Mouse (Mus musculus) urinary bladder, postnatal 36 days (tissue): Measurements from ENCODE around the gene Tbc1d22a.
"Not testable (repeated sequence)": the region's sequence is repeated elsewhere in the genome, so short reads cannot be mapped to it uniquely, and the experiment has no call there.

Source experiments
- DNase-seq, 2 experiments: peaks; one replicate each; pipeline ENCODE4 v3.0.0; 2022; ENCODE audit warnings: low spot score in 2 of 2, mixed read lengths in 1 of 2

Gene Tbc1d22a

GRCm38 (mm10) chr15:86213753-86214548, at the start of gene Tbc1d22a:
Gene Tbc1d22a, plus strand, starts transcription at chr15:86214459.
- DNase-seq: peak; percentile 87 to 92

- no peak for DNase-seq
Measured at GRCm38 (mm10) chr15:86164718-86165345, 49.4 kb upstream of the Tbc1d22a start.

GRCm38 (mm10) chr15:86165811-86166590, 48.3 kb upstream of the Tbc1d22a start:
- DNase-seq: no peak

- DNase-seq: no peak
Measured at GRCm38 (mm10) chr15:86167032-86167655, 47.1 kb upstream of the Tbc1d22a start.

GRCm38 (mm10) chr15:86167787-86168504, 46.3 kb upstream of the Tbc1d22a start:
- no peak for DNase-seq

GRCm38 (mm10) chr15:86168505-86168867, 45.8 kb upstream of the Tbc1d22a start:
- no peak for DNase-seq

GRCm38 (mm10) chr15:86168941-86169816, 45.1 kb upstream of the Tbc1d22a start:
- no peak for DNase-seq

GRCm38 (mm10) chr15:86169817-86170110, 44.5 kb upstream of the Tbc1d22a start:
- no peak for DNase-seq

- DNase-seq: no peak
Measured at GRCm38 (mm10) chr15:86171316-86171715, 42.9 kb upstream of the Tbc1d22a start.

GRCm38 (mm10) chr15:86172124-86172523, 42.1 kb upstream of the Tbc1d22a start:
- no peak for DNase-seq

GRCm38 (mm10) chr15:86172526-86172925, 41.7 kb upstream of the Tbc1d22a start:
- DNase-seq: no peak

GRCm38 (mm10) chr15:86173136-86173985, 40.9 kb upstream of the Tbc1d22a start:
- DNase-seq: no peak

GRCm38 (mm10) chr15:86175253-86176050, 38.8 kb upstream of the Tbc1d22a start:
- no peak for DNase-seq

GRCm38 (mm10) chr15:86176166-86176565, 38.1 kb upstream of the Tbc1d22a start:
- DNase-seq: no peak

- DNase-seq: no peak
Measured at GRCm38 (mm10) chr15:86176771-86177702, 37.2 kb upstream of the Tbc1d22a start.

- not testable (repeated sequence) for DNase-seq
Measured at GRCm38 (mm10) chr15:86177703-86178251, 36.5 kb upstream of the Tbc1d22a start.

- DNase-seq: no peak
Measured at GRCm38 (mm10) chr15:86178594-86178993, 35.7 kb upstream of the Tbc1d22a start.
